Mouse (Mus musculus) embryonic facial prominence, embryonic 13.5 days (tissue): ENCODE results near the gene Hspb6. TPM values are rescaled to one million over a fixed set of nuclear protein-coding genes. Genes with fewer than 3 reads are reported as not detected.

Experiments
- ATAC-seq: fragments of 200-750 bp; cut with Nextera tagmentation; 2 replicates; pipeline ENCODE4 v1.8.0; 2017; ENCODE audit warnings: low read depth; ENCODE audit not compliant: insufficient number of reproducible peaks, insufficient read depth, low FRiP score, low TSS enrichment
- H3K27ac ChIP-seq: fragments of 300-500 bp; sonication (generic); 2 replicates; pipeline ENCODE4 v1.5.1; 2015; ENCODE audit warnings: moderate library complexity, mild to moderate bottlenecking, inconsistent platforms
- H3K27me3 ChIP-seq: fragments of 300-500 bp; sonication (generic); 2 replicates; pipeline ENCODE4 v1.6.1; 2015; ENCODE audit warnings: mild to moderate bottlenecking, inconsistent platforms
- H3K36me3 ChIP-seq: fragments of 300-500 bp; sonication (generic); 2 replicates; pipeline ENCODE4 v1.6.1; 2015; ENCODE audit warnings: mild to moderate bottlenecking, inconsistent platforms
- H3K4me1 ChIP-seq: fragments of 300-500 bp; sonication (generic); 2 replicates; pipeline ENCODE4 v1.6.1; 2015; ENCODE audit warnings: inconsistent platforms
- H3K4me2 ChIP-seq: fragments of 300-500 bp; sonication (generic); 2 replicates; pipeline ENCODE4 v1.6.1; 2015; ENCODE audit warnings: moderate library complexity, mild to moderate bottlenecking, inconsistent platforms
- H3K4me3 ChIP-seq: fragments of 300-500 bp; sonication (generic); 2 replicates; pipeline ENCODE4 v1.5.1; 2015; ENCODE audit warnings: mild to moderate bottlenecking, inconsistent platforms
- H3K9ac ChIP-seq: fragments of 300-500 bp; sonication (generic); 2 replicates; pipeline ENCODE4 v1.6.1; 2015; ENCODE audit warnings: mild to moderate bottlenecking, inconsistent platforms
- H3K9me3 ChIP-seq: fragments of 300-500 bp; sonication (generic); 2 replicates; pipeline ENCODE4 v1.6.1; 2016; ENCODE audit warnings: inconsistent platforms
- WGBS: fragments of 180-500 bp; shearing (Covaris S2); methylation state at CpG from one replicate; pipeline ENCODE4 v1.1.7; 2015; ENCODE audit warnings: mixed read lengths; 5-methylcytosine and 5-hydroxymethylcytosine counted together
- polyA plus RNA-seq: library from polyadenylated mRNA; unstranded; fragments of >200 nt; fragmentation: Nextera tagmentation; extraction: Ambion mirVana; gene quantifications from 2 replicates; pipeline ENCODE4 v1.2.1, GENCODE M21; 2015

Hspb6 gene
- polyA plus RNA-seq, 1 experiment from 2014 or later, result 16.5 TPM

DNA sequence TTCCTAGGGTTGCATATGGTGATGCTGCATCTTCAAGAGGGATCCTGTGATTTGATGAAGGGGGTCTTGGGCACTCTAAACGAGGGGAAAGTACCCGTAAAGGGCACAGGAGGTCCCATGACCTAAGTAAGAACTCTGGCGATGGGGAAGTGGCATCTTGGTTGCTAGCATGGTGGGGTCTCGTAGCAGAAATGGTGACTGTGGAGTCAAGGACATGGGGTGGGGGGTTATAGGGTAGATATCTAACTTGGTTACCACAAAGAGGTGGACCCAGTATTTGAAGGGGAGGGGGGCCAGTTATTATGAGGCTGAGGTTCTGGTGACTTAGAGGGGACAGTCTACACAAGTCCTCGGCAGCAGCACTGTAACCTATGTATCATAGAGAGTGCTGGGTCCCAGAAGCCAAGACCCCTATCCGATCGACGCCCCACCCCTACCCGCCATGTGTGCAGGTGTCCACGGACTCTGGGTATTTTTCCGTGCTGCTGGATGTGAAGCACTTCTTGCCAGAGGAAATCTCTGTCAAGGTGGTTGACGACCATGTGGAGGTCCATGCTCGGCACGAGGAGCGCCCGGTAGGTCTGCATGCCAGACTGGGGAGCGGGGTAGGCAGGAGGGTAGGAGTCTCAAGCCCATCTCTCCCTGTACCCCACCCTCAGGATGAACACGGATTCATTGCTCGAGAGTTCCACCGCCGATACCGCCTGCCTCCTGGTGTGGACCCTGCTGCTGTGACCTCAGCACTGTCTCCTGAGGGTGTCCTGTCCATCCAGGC lies 2.0 kb downstream of the Hspb6 start:
- 87% methylated on average over 22 of the region's 22 CpGs for WGBS
- peaks cover 38% of the 10 kb centered on the region for H3K36me3 ChIP-seq

DNA sequence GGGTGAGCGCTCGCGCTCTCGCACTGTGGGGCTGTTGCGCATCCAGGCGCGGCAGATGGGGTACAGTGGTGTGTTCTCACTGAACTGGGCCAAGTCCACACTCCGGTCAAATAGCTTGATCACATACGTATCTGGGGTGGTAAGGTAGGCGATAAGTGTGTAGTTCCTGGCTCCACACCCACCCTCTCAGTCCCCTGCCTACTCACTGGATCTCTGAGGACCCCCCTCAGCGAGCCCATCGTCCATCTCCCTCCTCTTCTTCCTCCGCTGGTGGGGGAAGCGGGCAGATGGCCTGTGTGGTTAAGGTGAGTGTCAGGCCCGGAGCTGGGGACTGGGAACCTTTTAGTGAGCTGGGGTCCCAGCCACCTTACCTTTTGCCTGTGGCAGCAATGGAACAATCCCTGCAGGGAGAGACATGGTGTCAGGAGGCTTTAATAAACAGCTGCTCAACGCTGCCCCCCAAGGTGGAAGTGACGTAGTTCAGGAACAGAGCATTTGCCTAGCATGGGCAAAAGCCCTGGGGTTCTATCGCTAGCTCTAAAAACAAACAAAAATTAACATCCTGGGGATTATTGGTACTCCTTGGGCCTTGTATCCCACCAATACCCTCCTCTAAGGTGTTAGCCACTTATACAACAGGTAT lies 5.0 kb downstream of the Hspb6 start:
- H3K9me3 ChIP-seq, result no peaks in the 10 kb centered on the region
- peaks cover 38% of the 10 kb centered on the region for H3K4me1 ChIP-seq
- H3K27me3 ChIP-seq, result no peaks in the 10 kb centered on the region
- H3K36me3 ChIP-seq, result peaks cover 34% of the 10 kb centered on the region
- no peak overlapping the region for H3K4me2 ChIP-seq
- WGBS, result 94% methylated on average over 18 of the region's 18 CpGs
- H3K4me3 ChIP-seq, result no peak overlapping the region
- no peak for ATAC-seq
- no peak overlapping the region for H3K9ac ChIP-seq
- H3K27ac ChIP-seq, result no peak overlapping the region

More for the DNA sequence above, 2.0 kb downstream of the Hspb6 start:
- H3K27ac ChIP-seq, result no peak overlapping the region
- no peaks in the 10 kb centered on the region for H3K9me3 ChIP-seq
- peaks cover 31% of the 10 kb centered on the region for H3K4me1 ChIP-seq
- peak overlapping the region; percentile 82 for H3K9ac ChIP-seq
- peak overlapping the region; percentile 94 for H3K4me2 ChIP-seq
- no peak for ATAC-seq
- H3K4me3 ChIP-seq, result peak overlapping the region; percentile 61
- no peaks in the 10 kb centered on the region for H3K27me3 ChIP-seq

DNA sequence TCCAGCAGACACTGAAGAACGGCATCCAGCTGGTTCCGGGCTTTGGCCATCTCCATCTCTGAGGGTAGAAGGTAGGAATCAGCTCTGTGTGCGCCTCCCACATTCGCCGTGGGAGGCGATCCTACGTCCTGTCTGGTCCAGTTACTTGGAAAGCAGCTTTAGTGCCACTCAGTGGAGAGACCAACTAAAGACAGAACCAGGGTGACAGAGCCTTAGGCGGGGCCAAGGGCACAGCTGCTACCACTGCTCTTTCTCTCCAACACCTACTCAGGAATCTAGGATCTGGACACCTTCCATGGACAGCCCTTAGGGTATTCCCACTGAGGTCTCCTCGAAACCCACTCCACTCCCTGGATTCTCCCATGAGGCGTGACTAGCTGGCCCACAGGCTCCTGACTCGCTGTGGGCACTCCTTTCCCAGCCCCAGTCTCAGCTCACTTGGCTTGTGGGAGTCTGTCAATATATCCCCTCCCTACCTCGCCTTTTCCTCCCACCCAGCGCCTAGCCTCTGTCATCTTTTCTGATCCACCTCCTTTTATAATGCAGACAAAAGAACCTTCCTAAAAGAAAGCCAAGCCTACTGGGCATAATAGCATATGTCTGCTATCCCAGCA lies 6.0 kb downstream of the Hspb6 start:
- Histone ChIP-seq H3K9ac (peak overlapping the region; percentile 85; the same call in 1 of the 2 replicates), H3K9me3 (no peaks in the 10 kb centered on the region), H3K27me3 (no peaks in the 10 kb centered on the region), H3K36me3 (peaks cover 34% of the 10 kb centered on the region), H3K27ac (no peak overlapping the region), H3K4me3 (peak overlapping the region; percentile 69), H3K4me2 (peak overlapping the region; percentile 94), H3K4me1 (peaks cover 37% of the 10 kb centered on the region)
- no peak for ATAC-seq
- 90% methylated on average over 13 of the region's 13 CpGs for WGBS

DNA sequence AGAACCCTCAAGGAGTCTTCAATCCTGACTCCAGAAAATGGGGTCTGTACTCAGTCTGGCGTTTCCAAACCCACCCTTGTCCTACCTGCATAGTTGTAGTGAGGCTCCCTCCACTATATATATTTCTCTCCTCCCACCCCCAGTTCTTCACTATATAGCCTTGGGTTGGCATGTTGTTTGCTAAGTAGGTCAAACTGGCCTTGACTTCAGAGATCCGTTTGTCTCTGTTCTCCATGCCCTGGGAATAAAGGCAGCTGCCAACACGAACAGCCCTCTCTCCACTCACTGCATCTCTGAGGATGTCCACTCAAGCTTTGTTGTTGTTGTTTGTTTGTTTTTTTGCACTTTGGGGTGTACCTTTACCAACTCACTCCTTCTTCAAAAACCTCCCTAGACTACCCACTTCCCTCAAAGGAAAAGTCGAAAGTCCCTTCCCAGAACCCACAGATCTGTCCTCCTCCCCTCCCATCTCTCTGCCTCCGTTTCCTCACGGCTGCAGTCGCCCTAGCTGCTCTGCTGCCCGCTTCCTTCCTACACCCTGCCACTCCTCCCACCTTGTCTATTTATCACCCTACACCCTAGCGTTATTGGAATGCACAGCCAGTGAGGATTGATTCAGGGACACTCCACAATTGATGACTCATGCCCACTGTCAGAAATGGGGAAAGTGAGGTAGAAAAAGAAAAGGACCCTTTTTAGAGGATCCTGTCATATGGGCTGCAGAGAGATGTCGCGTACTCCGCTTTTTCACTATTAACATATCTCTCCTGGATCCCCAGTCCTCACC lies 6.9 kb downstream of the Hspb6 start:
- H3K4me1 ChIP-seq, result peaks cover 31% of the 10 kb centered on the region
- ATAC-seq, result no peak
- 15% methylated on average over 12 of the region's 12 CpGs for WGBS
- peak overlapping the region; percentile 69 for H3K4me3 ChIP-seq
- peaks cover 34% of the 10 kb centered on the region for H3K36me3 ChIP-seq
- no peaks in the 10 kb centered on the region for H3K27me3 ChIP-seq
- peak overlapping the region; percentile 94 for H3K4me2 ChIP-seq
- H3K27ac ChIP-seq, result no peak overlapping the region; the same call in 1 of the 2 replicates
- no peaks in the 10 kb centered on the region for H3K9me3 ChIP-seq
- peak overlapping the region; percentile 85 for H3K9ac ChIP-seq

DNA sequence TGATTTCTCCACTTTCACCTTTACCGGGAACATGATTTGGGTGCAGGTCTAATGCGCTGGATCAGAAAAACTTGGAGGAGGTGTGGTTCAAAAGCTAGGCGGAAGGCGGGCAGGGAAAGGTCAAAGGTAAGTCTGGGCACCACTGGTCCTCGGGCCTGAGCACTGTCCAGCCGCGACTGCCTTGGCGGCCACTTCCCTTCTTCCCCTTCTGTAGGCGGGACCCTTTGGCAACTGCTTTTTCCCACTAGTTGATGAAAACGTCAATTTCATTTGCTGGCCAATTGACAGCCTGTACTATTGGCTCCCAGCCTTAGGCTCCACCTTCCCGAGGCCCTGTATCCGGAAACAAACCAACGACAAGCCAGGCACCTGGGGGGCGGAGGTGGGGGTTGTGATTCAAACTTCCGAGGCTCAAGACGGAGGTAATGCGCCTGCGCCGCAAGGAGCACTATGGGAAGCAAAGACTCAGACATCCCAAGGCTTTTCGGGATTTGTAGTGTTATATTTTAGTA lies 7.5 kb downstream of the Hspb6 start, which contains the start of gene Lin37:
Gene Lin37 (minus strand): TSS at position 396 of the 512 bp plus-strand sequence.
- Histone ChIP-seq H3K27me3 (no peaks in the 10 kb centered on the region), H3K27ac (no peak within 1 kb of the TSS; the same call in 1 of the 2 replicates), H3K4me2 (peak within 1 kb of the TSS; percentile 94), H3K9ac (peak within 1 kb of the TSS; percentile 85), H3K4me1 (peaks cover 37% of the 10 kb centered on the region), H3K36me3 (peaks cover 30% of the 10 kb centered on the region), H3K9me3 (no peaks in the 10 kb centered on the region), H3K4me3 (peak within 1 kb of the TSS; percentile 69)
- ATAC-seq, result peak; percentile 82
- WGBS, result 0% methylated on average over 20 of the region's 20 CpGs

DNA sequence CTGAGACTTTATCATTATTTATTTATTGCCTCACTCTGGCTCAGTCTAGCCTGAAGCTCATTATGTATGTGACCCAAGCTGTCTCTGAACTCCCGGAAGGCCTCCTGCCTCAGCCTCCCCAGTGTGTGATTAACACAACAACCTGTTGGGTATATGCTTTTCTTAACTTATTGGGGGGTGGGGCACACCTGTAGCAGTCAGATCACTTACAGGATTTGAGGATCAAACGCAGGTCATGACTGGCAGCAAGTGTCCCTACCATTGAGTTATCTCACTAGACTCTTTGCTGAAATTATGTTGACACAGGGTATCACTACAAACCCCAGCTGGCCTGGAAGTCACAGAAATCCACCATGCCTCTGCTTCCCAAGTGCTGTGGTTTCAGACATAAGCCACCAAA lies 8.3 kb downstream of the Hspb6 start:
- Histone ChIP-seq H3K9me3 (no peaks in the 10 kb centered on the region), H3K36me3 (peaks cover 30% of the 10 kb centered on the region), H3K4me1 (peaks cover 37% of the 10 kb centered on the region), H3K4me3 (peak overlapping the region; percentile 69; the same call in 1 of the 2 replicates), H3K27ac (no peak overlapping the region), H3K4me2 (peak overlapping the region; percentile 94), H3K27me3 (no peaks in the 10 kb centered on the region), H3K9ac (no peak overlapping the region)
- no peak for ATAC-seq
- 71% methylated on average over 2 of the region's 2 CpGs for WGBS

DNA sequence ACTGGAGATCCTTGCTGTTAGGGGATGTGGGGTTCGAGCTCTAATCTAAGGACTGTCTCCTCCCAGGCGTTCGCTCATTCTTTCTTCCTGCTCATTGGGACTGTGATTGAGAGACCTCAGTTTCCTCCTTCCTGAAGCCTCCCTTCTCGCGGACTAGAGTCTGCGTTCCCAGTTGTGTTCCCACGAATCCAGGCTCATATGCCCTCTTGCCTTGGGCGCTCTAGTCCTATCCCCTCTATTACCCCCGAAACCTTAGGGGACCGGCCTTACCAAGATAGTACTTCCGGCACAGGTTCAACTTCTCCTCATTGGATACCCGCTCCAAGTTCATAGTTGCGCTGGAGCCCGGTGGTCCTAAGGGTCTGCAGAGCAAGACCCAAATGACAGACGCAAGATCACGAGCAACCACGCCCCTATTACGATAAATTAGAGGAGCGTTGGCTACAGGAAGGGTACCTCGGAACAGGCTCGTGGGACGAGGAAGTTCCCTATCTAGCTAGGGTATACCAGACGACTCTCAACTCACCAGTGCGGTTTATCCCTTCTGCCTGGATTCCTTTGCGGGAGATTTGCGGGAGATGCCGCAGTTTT lies 10.6 kb downstream of the Hspb6 start:
- Histone ChIP-seq H3K27me3 (no peaks in the 10 kb centered on the region), H3K4me2 (peak overlapping the region; percentile 82), H3K9ac (peak overlapping the region; percentile 83), H3K27ac (peak overlapping the region; percentile 80), H3K9me3 (no peaks in the 10 kb centered on the region), H3K4me1 (peaks cover 37% of the 10 kb centered on the region), H3K4me3 (peak overlapping the region; percentile 76), H3K36me3 (peaks cover 30% of the 10 kb centered on the region)
- WGBS, result 2% methylated on average over 27 of the region's 27 CpGs
- ATAC-seq, result no peak

DNA sequence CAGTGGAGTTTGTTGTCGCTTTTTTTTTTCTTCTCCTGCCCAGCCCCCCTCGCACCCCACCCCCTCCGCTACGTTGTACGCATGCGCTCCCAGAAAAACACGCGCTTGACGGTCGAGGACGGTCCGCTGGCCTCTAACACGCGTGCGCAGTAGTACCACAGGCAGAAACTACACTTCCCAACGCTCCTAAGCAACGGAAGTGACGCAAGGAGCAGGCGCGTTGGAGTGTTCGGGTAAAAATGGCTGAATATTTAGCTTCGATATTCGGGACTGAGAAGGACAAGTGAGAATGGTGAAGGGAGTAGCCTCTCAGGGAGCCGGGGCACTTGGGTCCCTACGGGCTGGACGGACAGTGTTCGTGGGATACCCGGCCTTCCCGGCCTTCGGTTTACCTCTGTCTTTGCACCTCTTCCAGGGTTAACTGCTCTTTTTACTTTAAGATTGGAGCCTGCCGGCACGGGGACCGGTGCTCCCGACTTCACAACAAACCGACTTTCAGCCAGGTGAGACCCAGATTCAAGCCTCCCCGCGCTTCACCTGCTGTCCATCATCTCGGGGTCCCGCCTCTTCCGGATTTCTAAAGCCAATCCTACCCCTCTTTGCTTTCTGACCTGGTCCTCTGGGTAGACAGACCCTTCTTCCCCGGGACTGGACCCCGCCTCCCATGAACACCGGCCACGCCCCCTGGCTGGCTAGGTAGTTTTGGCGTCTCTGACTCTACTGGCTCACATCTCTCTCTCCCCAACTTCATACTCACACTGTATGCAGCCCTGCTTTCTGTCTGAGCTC lies 11.3 kb downstream of the Hspb6 start, which contains the start of the genes U2af1l4, Gm49396 and Psenen:
Gene U2af1l4 (plus strand): TSS at position 185 of the 789 bp plus-strand sequence.
Gene Gm49396 (plus strand): TSS at position 228 of the 789 bp plus-strand sequence.
Gene Psenen (minus strand): TSS at position 511 of the 789 bp plus-strand sequence.
- H3K4me1 ChIP-seq, result peaks cover 33% of the 10 kb centered on the region
- peak within 1 kb of the TSS; percentile 83 for H3K9ac ChIP-seq
- H3K27me3 ChIP-seq, result no peaks in the 10 kb centered on the region
- peak within 1 kb of the TSS; percentile 82 for H3K4me2 ChIP-seq
- H3K4me3 ChIP-seq, result peak within 1 kb of the TSS; percentile 76
- no peaks in the 10 kb centered on the region for H3K9me3 ChIP-seq
- peak within 1 kb of the TSS; percentile 96 for H3K27ac ChIP-seq
- peak; percentile 84 for ATAC-seq
- under 1% methylated on average over 45 of the region's 45 CpGs for WGBS
- peaks cover 34% of the 10 kb centered on the region for H3K36me3 ChIP-seq

DNA sequence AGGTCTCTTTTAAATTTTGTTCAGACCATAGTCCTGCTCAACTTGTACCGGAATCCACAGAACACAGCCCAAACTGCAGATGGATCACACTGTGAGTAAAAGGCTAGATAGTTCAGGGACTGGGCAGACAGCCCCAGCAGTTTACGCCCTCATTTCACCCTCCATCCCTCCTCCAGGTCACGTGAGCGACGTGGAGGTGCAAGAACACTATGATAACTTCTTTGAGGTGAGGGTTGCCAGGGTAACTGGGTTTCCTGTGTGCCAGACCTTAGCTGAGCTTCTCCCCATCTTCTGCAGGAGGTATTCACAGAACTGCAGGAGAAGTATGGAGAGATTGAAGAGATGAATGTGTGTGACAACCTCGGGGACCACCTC lies 11.9 kb downstream of the Hspb6 start:
- peak overlapping the region; percentile 96 for H3K27ac ChIP-seq
- WGBS, result 21% methylated on average over 6 of the region's 6 CpGs

More for the DNA sequence above, 11.9 kb downstream of the Hspb6 start:
- peaks cover 27% of the 10 kb centered on the region for H3K4me1 ChIP-seq
- no peaks in the 10 kb centered on the region for H3K27me3 ChIP-seq
- no peaks in the 10 kb centered on the region for H3K9me3 ChIP-seq
- peak overlapping the region; percentile 82 for H3K4me2 ChIP-seq
- H3K36me3 ChIP-seq, result peaks cover 40% of the 10 kb centered on the region
- H3K4me3 ChIP-seq, result peak overlapping the region; percentile 76
- ATAC-seq, result no peak
- H3K9ac ChIP-seq, result peak overlapping the region; percentile 83
